Mouse (Mus musculus): ENCODE measurements around the gene Efcab1. TPM values are rescaled to one million over a fixed set of nuclear protein-coding genes. Genes with fewer than 3 reads are reported as not detected.
"Not testable (repeated sequence)": the region's sequence is repeated elsewhere in the genome, so short reads cannot be mapped to it uniquely, and the experiment has no call there.

Gene Efcab1
- polyA plus RNA-seq (2012; rRNA removed), result 1.4 and 2.7 TPM in 2 replicates

- H3K4me1 ChIP-seq (ENCODE audit: control insufficient read depth, insufficient read depth, low read length), result no peaks in the 10 kb centered on the region
- peak; percentile 7 for DNase-seq
- 19% methylated on average over 15 of the region's 15 CpGs for WGBS
- no peak within 1 kb of the TSS for H3K4me3 ChIP-seq (replicated peaks; ENCODE audit: extremely low read depth, low read depth, low read length)
- TF ChIP-seq CTCF (IDR thresholded peaks at IDR 0.05; ENCODE audit: insufficient read depth, low read length), result no peak
- TF ChIP-seq POLR2A (IDR thresholded peaks at IDR 0.05; ENCODE audit: borderline replicate concordance, extremely low read depth, low read depth, low read length), result peak; percentile 7; the same call in 1 of the 2 replicates
Measured at GRCm38 (mm10) chr16:14906393-14907100, at the start of gene Efcab1. Efcab1 (plus strand) TSS chr16:14906606.

- no peak for DNase-seq
- Histone ChIP-seq H3K4me1 (ENCODE audit: control insufficient read depth, insufficient read depth, low read length) (no peaks in the 10 kb centered on the region), H3K4me3 (replicated peaks; ENCODE audit: extremely low read depth, low read depth, low read length) (no peak overlapping the region)
- no peak for TF ChIP-seq CTCF (IDR thresholded peaks at IDR 0.05; ENCODE audit: insufficient read depth, low read length)
Measured at GRCm38 (mm10) chr16:14859443-14859842, 47.0 kb upstream of the Efcab1 start.

DNA sequence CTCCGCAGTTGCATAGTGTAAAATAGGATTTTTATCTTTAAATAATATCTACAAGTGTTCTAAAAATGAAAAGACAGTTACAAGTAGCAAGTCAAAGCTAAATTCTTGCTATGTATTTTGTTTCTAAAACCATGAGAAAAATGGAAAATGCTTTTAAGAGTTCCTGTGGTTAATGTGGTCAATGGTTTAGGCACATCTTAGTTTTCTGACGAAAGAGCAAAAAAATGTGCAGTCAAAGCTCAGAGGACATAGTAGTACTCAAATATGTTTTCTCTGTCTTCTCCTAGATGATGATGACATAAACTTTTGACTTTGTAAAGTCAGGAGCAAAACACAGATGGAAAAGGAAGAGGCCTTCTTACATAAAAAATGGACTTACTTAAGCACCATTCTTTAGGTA, 21.5 kb upstream of the Efcab1 start:
- TF ChIP-seq POLR2A (IDR thresholded peaks at IDR 0.05; ENCODE audit: borderline replicate concordance, extremely low read depth, low read depth, low read length) (no peak), CTCF (IDR thresholded peaks at IDR 0.05; ENCODE audit: insufficient read depth, low read length) (no peak)
- whole genome bisulfite sequencing, result 84% methylated on average over 2 of the region's 2 CpGs
- no peak for DNase-seq
- Histone ChIP-seq H3K4me1 (ENCODE audit: control insufficient read depth, insufficient read depth, low read length) (no peaks in the 10 kb centered on the region), H3K4me3 (replicated peaks; ENCODE audit: extremely low read depth, low read depth, low read length) (no peak overlapping the region)

DNA sequence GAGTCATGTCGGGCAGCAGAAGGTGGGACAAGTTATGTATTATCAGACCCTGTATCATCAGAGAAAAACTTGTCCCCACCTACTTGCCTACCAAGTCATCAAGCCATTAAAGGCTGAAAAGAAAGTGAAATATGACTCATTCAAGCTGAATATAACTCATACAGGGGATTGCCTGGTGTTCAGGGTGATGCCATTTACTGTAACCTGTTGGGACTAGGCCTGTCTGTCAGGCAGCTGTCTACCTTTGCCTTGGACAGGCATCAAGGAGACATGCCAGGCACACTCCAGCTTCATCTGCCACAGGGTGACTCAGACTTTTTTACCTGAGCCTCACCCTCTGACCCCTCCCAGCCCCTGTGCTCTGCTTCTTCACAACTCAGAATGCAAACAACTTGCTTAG, 21.0 kb upstream of the Efcab1 start:
- no peak for TF ChIP-seq CTCF (IDR thresholded peaks at IDR 0.05; ENCODE audit: insufficient read depth, low read length)
- TF ChIP-seq POLR2A (IDR thresholded peaks at IDR 0.05; ENCODE audit: borderline replicate concordance, extremely low read depth, low read depth, low read length), result no peak
- WGBS, result 84% methylated on average over 1 of the region's 1 CpGs
- DNase-seq, result no peak
- Histone ChIP-seq H3K4me1 (ENCODE audit: control insufficient read depth, insufficient read depth, low read length) (no peaks in the 10 kb centered on the region), H3K4me3 (replicated peaks; ENCODE audit: extremely low read depth, low read depth, low read length) (no peak overlapping the region)

DNA sequence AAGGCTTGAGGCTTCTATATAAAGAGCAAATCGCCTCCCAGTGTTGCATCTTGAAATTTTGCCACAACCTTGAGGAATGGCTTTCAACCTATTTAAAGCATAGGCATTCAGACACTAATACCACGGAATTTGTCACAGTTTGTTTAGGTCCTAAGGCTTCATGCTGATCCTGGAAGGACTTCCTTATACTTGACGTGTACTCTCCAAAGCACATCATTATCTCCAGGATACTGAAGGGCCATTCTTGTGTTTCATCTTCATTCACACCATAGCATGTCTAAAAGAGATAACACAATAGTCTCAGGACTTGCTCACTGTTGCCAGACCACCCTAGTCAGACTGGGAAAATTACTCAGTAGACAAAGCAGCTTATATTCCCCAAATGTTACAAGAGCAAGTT, 13.9 kb upstream of the Efcab1 start:
- Histone ChIP-seq H3K4me3 (replicated peaks; ENCODE audit: extremely low read depth, low read depth, low read length) (no peak overlapping the region), H3K4me1 (ENCODE audit: control insufficient read depth, insufficient read depth, low read length) (no peaks in the 10 kb centered on the region)
- 59% methylated on average over 3 of the region's 3 CpGs for WGBS
- no peak for DNase-seq
- TF ChIP-seq POLR2A (IDR thresholded peaks at IDR 0.05; ENCODE audit: borderline replicate concordance, extremely low read depth, low read depth, low read length) (no peak), CTCF (IDR thresholded peaks at IDR 0.05; ENCODE audit: insufficient read depth, low read length) (no peak)

GRCm38 (mm10) chr16:14893864-14894263, 12.5 kb upstream of the Efcab1 start:
- TF ChIP-seq POLR2A (IDR thresholded peaks at IDR 0.05; ENCODE audit: borderline replicate concordance, extremely low read depth, low read depth, low read length) (no peak), CTCF (IDR thresholded peaks at IDR 0.05; ENCODE audit: insufficient read depth, low read length) (no peak)
- H3K4me3 ChIP-seq (replicated peaks; ENCODE audit: extremely low read depth, low read depth, low read length), result no peak overlapping the region
- no peak for DNase-seq
- WGBS, result 63% methylated on average over 4 of the region's 4 CpGs
- no peaks in the 10 kb centered on the region for H3K4me1 ChIP-seq (ENCODE audit: control insufficient read depth, insufficient read depth, low read length)

GRCm38 (mm10) chr16:14894713-14895112, 11.7 kb upstream of the Efcab1 start:
- Histone ChIP-seq H3K4me3 (replicated peaks; ENCODE audit: extremely low read depth, low read depth, low read length) (no peak overlapping the region), H3K4me1 (ENCODE audit: control insufficient read depth, insufficient read depth, low read length) (no peaks in the 10 kb centered on the region)
- DNase-seq, result no peak
- WGBS, result 78% methylated on average over 1 of the region's 1 CpGs
- TF ChIP-seq POLR2A (IDR thresholded peaks at IDR 0.05; ENCODE audit: borderline replicate concordance, extremely low read depth, low read depth, low read length), result no peak
- no peak for TF ChIP-seq CTCF (IDR thresholded peaks at IDR 0.05; ENCODE audit: insufficient read depth, low read length)

- TF ChIP-seq CTCF (IDR thresholded peaks at IDR 0.05; ENCODE audit: insufficient read depth, low read length) (no peak), POLR2A (IDR thresholded peaks at IDR 0.05; ENCODE audit: borderline replicate concordance, extremely low read depth, low read depth, low read length) (no peak)
- Histone ChIP-seq H3K4me1 (ENCODE audit: control insufficient read depth, insufficient read depth, low read length) (no peaks in the 10 kb centered on the region), H3K4me3 (replicated peaks; ENCODE audit: extremely low read depth, low read depth, low read length) (no peak overlapping the region)
- WGBS, result 32% methylated on average over 2 of the region's 2 CpGs
- no peak for DNase-seq
Measured at GRCm38 (mm10) chr16:14895543-14895942, 10.9 kb upstream of the Efcab1 start.

DNA sequence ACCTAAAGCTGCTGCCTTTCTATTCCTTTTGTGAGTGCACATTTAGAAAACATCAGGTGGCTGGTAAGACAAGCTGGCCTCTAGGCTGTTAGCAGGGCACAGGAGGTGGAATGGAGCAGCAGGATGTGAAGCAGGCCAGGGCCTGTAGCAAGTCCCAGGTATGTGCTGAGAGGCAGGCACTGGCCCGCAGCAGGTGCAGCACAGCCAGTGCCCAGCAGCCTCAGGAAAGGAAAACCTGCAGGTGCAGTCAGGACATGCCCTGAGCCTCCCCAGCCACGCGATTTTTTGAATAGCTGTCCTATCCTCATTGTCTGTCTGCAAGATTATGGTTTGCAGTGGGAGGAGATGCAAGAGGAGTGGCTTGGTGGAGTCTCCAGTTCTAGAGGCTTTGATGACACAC, 24.3 kb downstream of the Efcab1 start:
- WGBS, result 53% methylated on average over 3 of the region's 3 CpGs
- H3K4me3 ChIP-seq (replicated peaks; ENCODE audit: extremely low read depth, low read depth, low read length); DNase-seq; H3K4me1 ChIP-seq (ENCODE audit: control insufficient read depth, insufficient read depth, low read length): not testable (repeated sequence)

GRCm38 (mm10) chr16:14936478-14937166, 30.2 kb downstream of the Efcab1 start:
- not testable (repeated sequence) for DNase-seq; H3K4me3 ChIP-seq (replicated peaks; ENCODE audit: extremely low read depth, low read depth, low read length); H3K4me1 ChIP-seq (ENCODE audit: control insufficient read depth, insufficient read depth, low read length)
- 44% methylated on average over 7 of the region's 7 CpGs for WGBS
